Mouse (Mus musculus) B cell, adult 2 months (primary cell): ENCODE results near the gene Btbd11.
A peak's percentile ranks its signal among the peaks of the same experiment; 100 is the strongest.

Experiments
- DNase-seq, 2 experiments: peaks; one replicate each; pipeline ENCODE4 v3.0.0; 2022

Btbd11 gene

DNA sequence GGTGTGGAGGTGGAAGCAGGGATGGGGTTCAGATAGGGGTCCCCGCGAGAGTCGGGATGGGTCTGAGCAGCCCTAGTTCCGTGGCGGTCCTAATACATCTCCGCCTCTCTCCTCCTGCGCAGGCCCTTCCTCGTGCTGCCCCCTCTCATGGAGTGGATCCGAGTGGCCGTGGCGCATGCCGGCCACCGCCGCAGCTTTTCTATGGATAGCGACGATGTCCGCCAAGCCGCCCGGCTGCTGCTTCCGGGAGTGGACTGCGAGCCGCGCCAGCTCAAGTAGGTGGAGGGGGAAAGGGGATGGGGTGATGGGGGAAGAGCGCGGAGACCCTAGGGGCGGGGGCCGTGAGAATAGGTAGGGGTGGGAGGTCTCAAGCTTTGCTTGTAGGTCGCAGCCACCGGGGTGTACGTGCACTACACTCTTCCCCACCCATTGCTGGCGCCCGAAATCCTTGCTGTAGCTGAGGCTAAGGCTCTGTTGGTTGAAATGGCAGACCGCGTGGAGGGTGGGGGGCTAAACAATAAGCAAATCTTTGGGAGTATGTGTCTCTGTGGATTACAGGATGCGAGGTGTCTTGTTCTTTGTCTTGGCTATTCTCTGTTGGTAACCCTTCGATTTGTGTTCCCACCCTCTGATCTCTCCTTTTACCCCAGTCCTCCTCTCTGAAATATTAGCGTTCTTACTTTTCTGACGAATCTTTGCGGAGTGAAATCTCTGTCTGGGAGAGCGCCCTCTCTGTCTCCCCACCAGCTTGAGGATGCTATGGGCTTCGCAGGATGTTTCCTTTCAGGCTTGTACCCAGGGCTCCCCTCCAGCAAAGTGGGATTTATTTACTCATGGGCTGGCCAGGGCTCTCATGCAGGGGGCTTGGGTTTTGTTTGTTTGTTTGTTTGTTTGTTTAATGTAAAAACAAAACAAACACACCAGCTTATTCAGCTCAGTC lies 212.3 kb downstream of the Btbd11 start:
- DNase-seq: no peak

- no peak for DNase-seq
Measured at GRCm38 (mm10) chr10:85602546-85602945, 215.9 kb downstream of the Btbd11 start.

- no peak for DNase-seq
Measured at GRCm38 (mm10) chr10:85604556-85604955, 217.9 kb downstream of the Btbd11 start.

- DNase-seq: no peak
Measured at GRCm38 (mm10) chr10:85608550-85609278, 222.1 kb downstream of the Btbd11 start.

DNA sequence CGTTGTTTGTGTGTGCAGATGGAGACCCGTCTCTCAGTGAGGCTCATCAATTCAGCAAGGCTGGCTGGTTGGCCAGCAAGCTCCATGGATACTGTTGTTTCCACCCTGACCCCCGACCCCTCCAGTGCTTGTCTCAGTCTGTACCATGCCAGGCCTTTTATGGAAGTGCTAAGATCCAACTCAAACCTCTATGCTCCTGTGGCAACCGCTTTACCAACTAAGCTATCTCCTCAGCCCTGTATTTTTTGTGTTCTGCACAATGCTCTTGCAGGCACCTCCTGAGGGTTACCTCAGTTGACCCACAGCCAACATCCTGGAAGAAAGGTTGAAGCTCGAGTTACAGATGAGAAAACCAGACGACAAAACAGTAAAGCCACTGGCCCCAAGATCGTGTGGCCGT lies 230.5 kb downstream of the Btbd11 start:
- DNase-seq: no peak

GRCm38 (mm10) chr10:85617501-85618417 lies 231.1 kb downstream of the Btbd11 start:
- DNase-seq: no peak

DNA sequence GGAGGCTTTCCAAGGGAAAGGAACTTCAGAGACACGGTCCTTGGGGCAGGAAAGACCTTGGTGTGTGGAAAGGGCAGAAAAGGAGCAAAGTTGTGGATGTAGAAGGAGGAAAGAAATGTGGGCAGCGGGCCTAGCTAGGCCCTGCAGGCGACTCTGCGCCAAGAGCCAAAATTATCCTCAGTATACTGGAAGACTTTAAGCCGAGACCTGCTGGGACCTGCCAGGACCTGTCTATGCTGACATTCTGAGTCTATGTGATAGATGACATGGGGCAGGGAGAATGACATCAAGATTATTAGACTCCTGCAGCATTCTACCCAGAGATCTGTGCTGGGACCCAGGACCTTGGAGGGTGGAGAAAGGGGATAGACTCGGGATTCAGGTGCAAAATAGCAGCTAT lies 234.5 kb downstream of the Btbd11 start:
- no peak for DNase-seq

DNA sequence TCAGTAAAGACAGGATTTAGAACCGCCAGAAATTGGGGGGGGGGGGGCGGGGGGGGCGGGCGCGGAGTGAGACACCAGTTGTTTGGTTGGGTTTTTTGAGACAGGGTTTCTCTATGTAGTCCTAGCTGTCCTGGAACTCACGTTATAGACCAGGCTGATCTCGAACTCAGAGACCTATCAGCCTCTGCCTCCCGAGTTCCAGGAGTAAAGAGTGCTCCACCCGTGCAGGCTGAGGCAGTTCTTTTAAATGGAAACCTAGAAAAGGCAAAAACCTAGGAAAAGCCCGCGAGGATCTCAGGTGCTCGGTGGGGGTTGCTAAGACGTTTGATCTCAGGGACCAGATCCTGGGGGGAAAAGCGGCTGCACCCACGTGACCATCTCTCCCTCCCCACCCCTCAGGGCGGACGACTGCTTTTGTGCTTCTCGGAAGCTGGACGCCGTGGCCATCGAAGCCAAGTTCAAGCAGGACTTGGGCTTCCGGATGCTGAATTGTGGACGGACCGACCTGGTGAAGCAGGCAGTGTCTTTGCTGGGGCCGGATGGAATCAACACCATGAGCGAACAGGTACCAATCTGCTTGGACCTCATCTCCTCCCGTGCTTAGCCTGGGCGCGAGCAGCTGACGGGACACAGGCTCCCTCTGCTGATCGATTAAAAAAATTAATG lies 238.0 kb downstream of the Btbd11 start:
- peak in 1 of 2 experiments; percentile 5 for DNase-seq

DNA sequence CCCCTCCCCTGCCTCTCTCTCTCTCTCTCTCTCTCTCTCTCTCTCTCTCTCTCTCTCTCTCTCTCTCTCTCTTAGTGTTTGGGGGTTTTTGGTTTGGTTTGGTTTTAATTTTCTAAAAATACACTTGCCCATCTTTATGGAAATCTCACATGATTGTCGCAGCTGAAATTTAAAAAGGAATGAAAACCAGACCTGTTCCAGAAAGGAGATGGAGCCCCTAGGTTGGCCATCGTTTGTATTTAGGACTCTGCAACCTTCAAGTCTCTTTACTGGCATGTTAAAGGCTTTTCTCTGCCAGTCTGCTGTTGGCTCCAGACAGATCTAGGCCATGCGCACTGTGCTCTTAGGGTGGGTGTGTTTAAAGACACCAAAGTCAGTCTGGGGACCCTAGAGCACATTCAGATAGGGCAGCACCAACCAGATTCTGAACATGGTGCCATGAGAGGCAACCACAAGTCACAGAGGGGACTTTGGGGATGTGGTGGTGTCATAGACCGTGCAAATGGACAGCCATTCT lies 238.6 kb downstream of the Btbd11 start:
- DNase-seq: no peak

DNA sequence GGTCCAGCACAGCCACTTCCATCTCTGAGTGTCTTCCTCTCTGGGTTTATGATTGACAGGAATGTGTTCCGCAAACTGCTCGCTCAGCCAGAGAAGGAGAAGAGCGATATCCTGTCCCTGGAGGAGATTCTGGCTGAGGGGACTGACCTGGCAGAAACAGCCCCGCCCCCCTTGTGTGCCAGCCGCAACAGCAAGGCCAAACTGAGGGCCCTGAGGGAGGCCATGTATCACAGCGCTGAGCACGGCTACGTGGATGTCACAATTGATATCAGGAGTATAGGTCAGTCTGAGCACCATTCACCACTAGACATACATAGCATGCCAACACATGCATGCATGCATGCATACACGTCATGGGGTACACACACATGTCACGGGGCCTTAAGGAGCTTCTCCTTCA lies 245.4 kb downstream of the Btbd11 start:
- DNase-seq: no peak

DNA sequence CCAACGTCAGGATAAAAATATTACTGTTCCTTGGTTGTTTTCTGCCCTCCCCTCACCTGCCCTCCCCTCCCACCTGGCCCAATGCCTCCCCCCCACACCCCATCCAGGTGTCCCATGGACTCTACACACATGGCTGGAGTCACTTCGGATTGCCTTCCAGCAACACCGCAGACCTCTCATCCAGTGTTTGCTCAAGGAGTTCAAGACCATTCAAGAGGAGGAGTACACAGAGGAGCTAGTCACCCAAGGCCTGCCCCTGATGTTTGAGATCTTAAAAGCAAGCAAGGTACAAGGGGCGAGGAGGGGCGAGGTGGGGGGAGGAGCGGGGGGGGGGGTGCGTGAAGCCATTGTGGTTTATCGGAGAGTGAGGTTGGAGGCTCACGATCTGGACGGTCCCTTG lies 247.0 kb downstream of the Btbd11 start:
- DNase-seq: no peak

DNA sequence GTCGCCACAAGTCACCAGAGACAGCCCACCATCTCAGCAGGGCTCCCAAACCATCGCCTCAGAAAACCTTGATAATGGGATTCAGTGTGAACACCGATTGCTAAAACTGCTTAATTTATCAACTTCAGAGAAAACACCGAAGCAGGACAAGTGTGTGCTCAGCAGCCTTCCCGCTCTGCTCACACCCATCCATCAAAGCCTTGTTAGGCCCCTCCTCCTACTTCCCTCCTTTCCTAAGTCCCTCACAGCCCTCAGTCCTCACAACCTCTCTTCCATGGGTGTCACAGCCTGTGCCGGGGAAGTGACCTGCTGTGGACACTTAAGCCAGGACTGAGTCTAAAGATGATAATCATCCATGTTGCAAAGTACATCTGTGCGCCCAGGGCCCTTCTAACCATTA lies 251.0 kb downstream of the Btbd11 start:
- no peak for DNase-seq

GRCm38 (mm10) chr10:85638141-85638540 lies 251.5 kb downstream of the Btbd11 start:
- no peak for DNase-seq

GRCm38 (mm10) chr10:85639581-85639980 lies 253.0 kb downstream of the Btbd11 start:
- DNase-seq: no peak

GRCm38 (mm10) chr10:85640408-85640807 lies 253.8 kb downstream of the Btbd11 start:
- no peak for DNase-seq

- no peak for DNase-seq
Measured at GRCm38 (mm10) chr10:85645346-85645745, 258.7 kb downstream of the Btbd11 start.

DNA sequence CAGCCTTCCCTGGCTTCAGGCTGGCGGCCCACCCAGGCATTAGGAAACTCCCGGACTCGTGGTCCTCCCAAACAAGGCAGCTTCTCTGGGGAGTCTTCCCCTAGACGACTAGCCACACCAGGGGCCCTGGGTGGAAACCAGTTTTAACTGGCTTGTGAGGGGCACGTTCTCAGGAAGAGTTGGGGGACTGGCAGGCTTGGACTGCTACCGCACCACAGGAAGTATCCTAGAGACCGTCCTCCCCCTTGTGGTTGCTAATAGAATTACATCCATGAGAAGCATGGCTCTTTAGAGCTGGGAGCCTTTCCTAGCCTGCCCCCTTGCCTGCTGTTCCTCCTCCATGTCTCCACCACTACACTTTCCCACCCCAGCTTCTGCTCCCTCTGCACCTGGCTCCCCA lies 265.1 kb downstream of the Btbd11 start:
- peak; percentile 30 to 45 for DNase-seq

- DNase-seq: no peak
Measured at GRCm38 (mm10) chr10:85655881-85656280, 269.3 kb downstream of the Btbd11 start.

GRCm38 (mm10) chr10:85657886-85658285 lies 271.3 kb downstream of the Btbd11 start:
- DNase-seq: no peak

- no peak for DNase-seq
Measured at GRCm38 (mm10) chr10:85673512-85673921, 286.9 kb downstream of the Btbd11 start.

GRCm38 (mm10) chr10:85678635-85679034 lies 292.0 kb downstream of the Btbd11 start:
- DNase-seq: peak; percentile 16 to 21

DNA sequence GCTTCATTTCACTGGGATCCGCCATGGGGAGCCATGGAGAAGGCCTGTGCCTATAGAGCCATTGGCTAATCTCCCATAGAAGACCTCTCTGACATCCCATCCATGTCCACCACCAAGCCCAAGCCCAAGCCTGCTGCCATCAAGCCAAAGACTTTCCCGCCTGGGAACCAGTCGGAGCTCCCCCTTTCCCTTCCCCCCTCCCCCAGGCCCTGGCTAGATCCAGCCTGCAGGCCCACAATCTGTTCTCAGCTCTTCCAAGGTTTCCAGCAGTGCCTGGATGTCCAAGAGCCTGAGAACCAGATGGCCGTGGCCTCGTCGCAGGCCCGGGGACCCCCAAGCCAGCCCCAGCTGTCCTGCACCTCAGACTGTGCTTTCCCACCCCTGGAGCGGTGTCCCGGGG lies 295.8 kb downstream of the Btbd11 start:
- no peak for DNase-seq
